Mouse (Mus musculus) adrenal gland, adult (tissue): ENCODE measurements around the gene Pigx.
"Not testable (repeated sequence)": the region's sequence is repeated elsewhere in the genome, so short reads cannot be mapped to it uniquely, and the experiment has no call there.

ENCODE experiments used
- DNase-seq, 2 experiments: peaks; one replicate each; pipeline ENCODE4 v3.0.0; 2022 to 2023; ENCODE audit warnings: low spot score in 1 of 2; ENCODE audit not compliant: inconsistent age in 2 of 2

The Pigx gene

DNA sequence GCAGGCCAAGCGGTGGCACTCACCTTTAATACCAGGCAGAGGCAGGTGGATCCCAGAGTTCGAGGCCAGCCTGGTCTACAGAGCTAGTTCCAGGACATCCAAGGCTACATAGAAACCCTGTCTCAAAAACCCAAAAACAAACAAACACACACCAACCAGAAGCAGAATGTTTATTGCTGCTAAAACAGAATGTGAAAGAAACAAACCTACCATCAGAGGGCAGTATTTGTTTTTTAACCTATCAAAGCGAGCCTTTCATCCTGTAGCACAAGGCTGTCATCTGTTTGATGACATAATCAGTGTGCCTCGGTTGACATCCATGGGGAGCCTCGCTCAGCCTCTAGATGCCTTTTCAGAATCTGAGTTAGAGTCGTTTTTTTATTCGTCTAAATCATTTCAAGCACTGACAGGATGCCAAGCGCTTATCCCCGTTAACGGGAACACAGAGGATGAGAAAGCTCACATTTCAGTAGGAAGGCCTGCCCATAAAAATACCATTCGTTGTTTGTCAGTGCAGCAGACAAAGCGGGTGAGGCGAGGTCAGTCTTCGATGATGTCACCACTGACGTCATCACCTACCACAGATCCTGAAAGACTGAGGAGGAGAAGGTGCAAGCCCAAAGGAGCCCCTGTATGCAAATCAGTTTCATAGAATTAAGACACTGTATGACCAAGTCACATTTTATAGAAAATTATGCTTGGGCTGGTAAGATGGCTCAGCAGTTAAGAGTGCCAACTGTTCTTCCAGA lies 11.6 kb upstream of the Pigx start:
- DNase-seq = peak; percentile 29 to 58

GRCm38 (mm10) chr16:32108578-32108977 lies 9.0 kb upstream of the Pigx start:
- DNase-seq = no peak

DNA sequence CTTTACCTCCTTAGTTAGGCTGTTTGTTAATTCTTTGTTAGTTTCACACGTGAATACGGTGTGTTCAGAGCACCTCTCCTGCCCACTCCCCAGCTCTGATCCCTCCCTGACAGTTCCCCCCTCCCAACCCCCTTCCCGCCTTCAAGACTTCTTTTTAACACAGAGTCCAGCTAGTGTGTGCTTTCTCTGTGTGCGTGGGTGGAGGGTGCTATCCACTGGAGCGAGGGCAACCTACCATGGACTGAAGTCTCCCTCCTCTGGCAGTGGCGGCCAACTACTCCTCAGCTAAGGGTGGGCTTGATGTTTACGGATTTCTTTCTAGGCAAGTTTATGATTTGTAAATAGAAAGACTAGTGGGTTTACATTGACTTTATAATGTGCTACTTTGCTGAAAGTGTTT lies 8.6 kb upstream of the Pigx start:
- DNase-seq = no peak

- DNase-seq = no peak
Observed at GRCm38 (mm10) chr16:32107342-32108045, 8.0 kb upstream of the Pigx start.

- no peak for DNase-seq
Observed at GRCm38 (mm10) chr16:32105698-32106097, 6.2 kb upstream of the Pigx start.

DNA sequence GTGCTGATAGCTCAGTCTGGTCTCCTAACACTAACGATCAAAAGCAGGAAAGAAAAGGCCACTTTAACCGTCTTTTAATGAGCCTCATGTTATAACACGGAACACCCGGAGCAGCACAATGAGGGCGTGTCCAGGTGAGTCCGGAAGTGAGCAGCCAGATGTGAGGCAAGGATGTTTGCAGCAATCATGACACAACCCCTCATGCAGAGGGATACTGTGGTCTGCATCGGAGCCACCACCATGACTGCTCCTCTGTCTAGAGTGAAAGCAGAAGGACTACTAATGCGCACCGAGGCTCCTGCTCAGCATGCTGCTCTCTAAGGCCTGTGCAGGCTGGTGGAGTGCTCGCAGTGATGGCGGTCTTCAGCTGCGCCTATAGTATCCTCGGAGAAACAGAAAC lies 2.8 kb upstream of the Pigx start:
- no peak for DNase-seq

- DNase-seq = no peak
Observed at GRCm38 (mm10) chr16:32098897-32099637, 473 bp downstream of the Pigx start.

DNA sequence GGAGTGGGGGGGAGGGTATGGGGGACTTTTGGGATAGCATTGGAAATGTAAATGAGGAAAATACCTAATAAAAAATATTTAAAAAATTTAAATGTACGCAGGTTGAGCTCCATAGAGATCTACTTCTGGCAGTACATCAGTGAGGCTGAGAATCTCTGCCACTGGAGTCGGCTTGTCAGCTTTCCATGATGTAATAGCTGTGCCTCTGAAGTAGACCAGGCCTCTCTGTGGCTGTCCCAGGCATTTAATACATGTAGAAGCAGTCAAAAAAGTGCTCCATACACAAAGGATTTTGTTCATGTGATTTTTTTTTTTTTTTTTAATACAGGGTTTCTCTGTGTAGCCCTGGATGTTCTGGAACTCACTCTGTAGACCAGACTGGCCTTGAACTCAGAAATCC lies 1.8 kb downstream of the Pigx start:
- not testable (repeated sequence) for DNase-seq

DNA sequence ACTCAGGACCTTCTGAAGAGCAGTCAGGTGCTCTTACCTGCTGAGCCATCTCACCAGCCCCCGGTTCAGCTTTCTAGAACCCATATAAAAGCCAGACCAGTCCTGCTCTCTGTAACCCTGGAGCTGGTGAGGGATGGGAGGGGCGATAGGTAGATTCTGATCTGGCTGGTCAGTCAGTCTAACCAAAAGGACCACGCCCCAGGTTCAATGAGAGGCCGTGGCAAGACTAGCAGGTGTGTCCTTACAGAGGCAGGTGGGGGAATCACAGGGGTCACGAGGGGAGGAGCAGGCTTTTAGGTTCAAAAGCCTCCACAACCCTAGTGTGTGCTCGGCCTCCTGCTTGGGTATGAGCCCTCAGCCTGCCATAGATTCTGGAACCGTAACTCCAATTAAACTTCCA lies 8.1 kb downstream of the Pigx start:
- DNase-seq = no peak

- DNase-seq = peak; percentile 39 to 66
Observed at GRCm38 (mm10) chr16:32087629-32088443, 11.7 kb downstream of the Pigx start.

DNA sequence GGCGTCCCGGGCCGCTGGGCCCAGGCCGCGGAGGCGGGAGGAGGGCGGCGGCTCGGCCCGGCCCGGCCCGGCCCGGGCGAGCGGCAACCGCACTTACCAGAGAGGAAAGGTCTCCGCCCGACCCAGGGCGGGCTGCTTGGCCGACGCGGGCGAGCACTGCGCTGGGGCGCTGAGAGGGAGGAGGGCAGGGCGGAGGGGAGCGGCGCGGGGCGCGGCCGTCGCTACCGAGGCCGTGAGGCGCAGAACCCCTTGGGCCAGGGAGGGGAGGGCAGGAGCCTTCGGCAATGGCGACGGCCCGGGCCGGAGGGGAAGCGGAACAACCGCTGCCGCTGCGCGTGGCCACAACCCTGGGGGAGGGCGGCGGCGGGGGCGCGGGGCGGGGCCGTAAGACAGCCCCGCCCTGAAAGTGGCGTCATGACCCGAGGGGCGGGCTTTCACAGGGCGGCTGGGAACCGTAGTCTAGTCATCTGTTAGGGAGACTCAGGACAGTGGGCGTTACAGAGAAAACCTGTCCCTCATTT lies 20.5 kb downstream of the Pigx start, which contains the start of gene Pak2:
Gene Pak2 (minus strand): TSS at position 352 of the 521 bp plus-strand sequence.
- DNase-seq = peak; percentile 93 to 98

- DNase-seq = peak in 1 of 2 experiments; percentile 88
Observed at GRCm38 (mm10) chr16:32078408-32078990, 21.0 kb downstream of the Pigx start.

GRCm38 (mm10) chr16:32077648-32078407 lies 21.7 kb downstream of the Pigx start:
- DNase-seq = peak in 1 of 2 experiments; percentile 50

- peak in 1 of 2 experiments; percentile 67 for DNase-seq
Observed at GRCm38 (mm10) chr16:32076406-32076805, 23.1 kb downstream of the Pigx start.

DNA sequence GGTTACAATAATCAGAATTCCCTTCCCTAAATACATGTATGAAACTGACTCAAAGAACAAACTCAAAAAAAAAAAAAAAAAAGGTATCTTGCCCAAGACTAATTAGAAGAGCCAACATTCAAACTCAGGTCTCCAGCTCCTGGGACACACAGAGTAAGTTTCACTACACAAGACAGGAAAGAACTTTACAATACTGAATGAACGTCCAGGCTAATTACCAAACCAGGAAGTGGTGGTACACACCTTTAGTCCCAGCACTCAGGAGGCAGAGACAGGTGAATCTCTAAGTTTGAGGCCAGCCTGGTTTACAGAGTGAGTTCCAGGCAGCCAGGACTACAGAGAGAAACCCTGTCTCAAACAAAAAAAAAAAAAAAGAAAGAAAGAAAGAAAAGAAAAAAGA lies 23.8 kb downstream of the Pigx start:
- no peak for DNase-seq

GRCm38 (mm10) chr16:32070070-32070469 lies 29.5 kb downstream of the Pigx start:
- DNase-seq = not testable (repeated sequence)

- peak; percentile 39 to 65 for DNase-seq
Observed at GRCm38 (mm10) chr16:32068389-32069300, 30.9 kb downstream of the Pigx start.

- DNase-seq = no peak
Observed at GRCm38 (mm10) chr16:32066899-32067298, 32.6 kb downstream of the Pigx start.
